Mouse (Mus musculus): ENCODE measurements around the gene Cntn5. TPM values are rescaled to one million over a fixed set of nuclear protein-coding genes. Genes with fewer than 3 reads are reported as not detected.

Gene Cntn5
- polyA plus RNA-seq, 1 experiment from 2014 or later = 8.1 TPM

DNA sequence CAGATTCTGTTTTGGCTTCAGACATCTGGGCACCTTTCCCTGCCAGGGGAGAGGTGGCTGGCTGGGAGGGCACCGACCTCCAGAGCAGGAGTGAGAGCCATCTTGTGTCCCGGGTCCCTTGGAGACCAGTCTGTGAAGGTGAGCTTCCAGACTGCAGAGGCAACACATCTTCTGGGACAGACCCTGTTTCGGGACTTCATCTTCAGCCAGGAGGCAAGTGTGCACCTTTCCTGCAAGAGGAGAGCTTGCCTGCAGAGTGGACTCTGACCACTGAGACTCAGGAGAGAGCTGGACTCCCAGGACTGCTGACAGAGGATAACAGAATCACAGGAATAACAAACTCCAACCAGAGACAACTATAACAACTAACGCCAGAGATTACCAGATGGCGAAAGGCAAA, 1195.9 kb downstream of the Cntn5 start:
- Histone ChIP-seq H3K36me3 (ENCODE audit: poor library complexity, severe bottlenecking) (no peaks in the 10 kb centered on the region), H3K27me3 (no peaks in the 10 kb centered on the region), H3K27ac (no peak overlapping the region), H3K4me1 (0 out of 2 replicates have a peak, but pooled peaks cover 3% of the 10 kb centered on the region), H3K4me3 (no peak overlapping the region), H3K9me3 (replicated peaks) (no peaks in the 10 kb centered on the region), H3K9ac (no peak overlapping the region), H3K4me2 (no peak overlapping the region)
- 88% methylated on average over 5 of the region's 5 CpGs for WGBS
- no peak for ATAC-seq

DNA sequence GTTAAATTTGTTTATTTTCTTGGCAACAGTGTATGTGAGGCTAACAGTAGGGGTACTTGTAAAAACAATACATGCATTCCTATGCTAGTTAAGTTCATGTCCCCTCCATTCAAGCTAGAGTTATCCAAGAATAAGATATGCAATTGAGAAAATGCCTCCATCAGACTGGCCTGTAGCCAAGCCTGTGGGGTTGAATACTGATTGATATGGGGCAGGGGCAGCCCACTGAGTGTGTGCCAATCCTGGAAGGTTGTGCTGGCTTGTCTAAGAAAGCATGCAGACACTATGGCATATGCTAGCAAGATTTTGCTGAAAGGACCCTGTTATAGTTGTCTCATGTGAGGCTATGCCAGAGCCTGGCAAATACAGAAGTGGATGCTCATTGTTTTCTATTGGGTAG, 1196.8 kb downstream of the Cntn5 start:
- Histone ChIP-seq H3K9me3 (replicated peaks) (no peaks in the 10 kb centered on the region), H3K9ac (no peak overlapping the region), H3K4me3 (no peak overlapping the region), H3K36me3 (ENCODE audit: poor library complexity, severe bottlenecking) (no peaks in the 10 kb centered on the region), H3K4me1 (0 out of 2 replicates have a peak, but pooled peaks cover 3% of the 10 kb centered on the region), H3K4me2 (no peak overlapping the region), H3K27ac (no peak overlapping the region), H3K27me3 (no peaks in the 10 kb centered on the region)
- peak; percentile 96 for ATAC-seq

DNA sequence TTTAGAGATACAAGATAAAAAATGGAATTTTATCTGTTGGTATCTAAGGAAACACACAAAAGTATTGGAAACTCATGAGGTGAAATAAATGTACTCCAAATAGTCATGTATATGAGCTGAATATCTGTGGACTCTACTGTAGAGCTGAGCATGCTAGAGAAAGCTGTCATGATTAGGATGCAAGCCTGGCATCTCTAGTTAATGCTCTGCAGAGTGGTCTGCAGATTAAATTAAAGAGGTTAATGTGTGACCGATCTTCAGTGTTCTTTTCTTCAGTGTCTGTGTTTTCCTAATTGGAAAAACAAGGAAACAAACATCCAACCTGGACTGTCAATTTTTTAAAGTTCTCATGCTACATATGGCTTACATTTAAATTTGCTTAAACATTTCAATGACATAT, 1199.4 kb downstream of the Cntn5 start:
- 0 out of 2 replicates have a peak, but pooled peaks cover 3% of the 10 kb centered on the region for H3K4me1 ChIP-seq
- H3K9ac ChIP-seq = no peak overlapping the region
- no peaks in the 10 kb centered on the region for H3K36me3 ChIP-seq (ENCODE audit: poor library complexity, severe bottlenecking)
- H3K27ac ChIP-seq = no peak overlapping the region
- H3K9me3 ChIP-seq (replicated peaks) = no peaks in the 10 kb centered on the region
- no peaks in the 10 kb centered on the region for H3K27me3 ChIP-seq
- H3K4me3 ChIP-seq = no peak overlapping the region
- WGBS = 89% methylated on average over 1 of the region's 1 CpGs
- H3K4me2 ChIP-seq = no peak overlapping the region
- no peak for ATAC-seq

DNA sequence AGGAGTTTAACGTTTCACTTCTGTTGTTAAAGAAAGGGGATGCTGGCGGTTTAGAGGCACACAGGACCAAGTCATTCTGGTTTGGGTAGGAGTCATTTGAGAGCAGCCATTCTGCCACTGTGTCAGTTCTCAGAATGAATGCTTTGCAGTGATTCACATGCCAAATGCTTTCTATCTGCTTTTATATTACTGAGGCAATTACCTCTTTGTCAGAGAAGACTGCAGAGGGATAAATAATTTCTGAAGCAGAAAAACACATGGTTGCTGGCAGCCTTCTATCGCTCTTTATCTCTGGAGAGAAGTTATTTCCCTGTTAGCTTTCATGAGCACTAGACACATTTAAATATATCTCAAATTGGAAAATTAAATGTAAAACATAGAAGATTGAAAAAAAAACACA, 1207.9 kb downstream of the Cntn5 start:
- WGBS = 53% methylated on average over 3 of the region's 3 CpGs
- ATAC-seq = peak; percentile 21; the same call in 1 of the 2 replicates
- no peak overlapping the region for H3K4me2 ChIP-seq

DNA sequence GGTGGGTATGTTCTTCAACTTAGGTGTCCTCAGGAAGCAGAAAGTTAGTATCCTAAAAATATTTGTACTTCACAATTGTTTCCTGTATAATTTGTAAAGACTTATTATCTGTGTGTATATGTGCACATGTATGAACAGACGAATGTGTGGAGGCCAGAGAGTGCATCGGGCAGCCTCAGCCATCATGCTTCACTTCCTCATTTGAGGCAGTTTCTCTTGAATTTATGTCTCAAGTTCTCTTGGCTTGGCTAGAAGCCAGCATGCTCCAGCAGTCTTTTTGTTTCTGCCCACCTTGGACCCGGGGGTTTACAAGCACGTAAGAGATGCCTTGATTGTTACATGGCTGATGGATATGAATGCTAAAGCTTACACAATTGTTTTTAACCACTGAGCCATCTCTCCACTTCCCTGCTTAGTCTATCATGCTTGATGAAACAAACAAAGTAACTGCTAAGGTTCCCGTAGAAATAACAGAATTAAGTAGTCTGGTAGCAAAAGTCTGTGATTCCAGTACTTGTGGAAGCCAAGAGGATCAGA, 1222.2 kb downstream of the Cntn5 start:
- Histone ChIP-seq H3K4me3 (no peak overlapping the region), H3K27me3 (no peaks in the 10 kb centered on the region), H3K27ac (no peak overlapping the region), H3K9ac (no peak overlapping the region), H3K9me3 (replicated peaks) (no peaks in the 10 kb centered on the region), H3K4me1 (peaks cover 16% of the 10 kb centered on the region), H3K4me2 (no peak overlapping the region), H3K36me3 (ENCODE audit: poor library complexity, severe bottlenecking) (no peaks in the 10 kb centered on the region)
- WGBS = 15% methylated on average over 5 of the region's 5 CpGs
- peak; percentile 76 for ATAC-seq

More for the DNA sequence above, 1207.9 kb downstream of the Cntn5 start:
- Histone ChIP-seq H3K36me3 (ENCODE audit: poor library complexity, severe bottlenecking) (no peaks in the 10 kb centered on the region), H3K4me1 (no peaks in the 10 kb centered on the region), H3K9ac (no peak overlapping the region), H3K27ac (no peak overlapping the region), H3K27me3 (no peaks in the 10 kb centered on the region), H3K4me3 (no peak overlapping the region), H3K9me3 (replicated peaks) (no peaks in the 10 kb centered on the region)

DNA sequence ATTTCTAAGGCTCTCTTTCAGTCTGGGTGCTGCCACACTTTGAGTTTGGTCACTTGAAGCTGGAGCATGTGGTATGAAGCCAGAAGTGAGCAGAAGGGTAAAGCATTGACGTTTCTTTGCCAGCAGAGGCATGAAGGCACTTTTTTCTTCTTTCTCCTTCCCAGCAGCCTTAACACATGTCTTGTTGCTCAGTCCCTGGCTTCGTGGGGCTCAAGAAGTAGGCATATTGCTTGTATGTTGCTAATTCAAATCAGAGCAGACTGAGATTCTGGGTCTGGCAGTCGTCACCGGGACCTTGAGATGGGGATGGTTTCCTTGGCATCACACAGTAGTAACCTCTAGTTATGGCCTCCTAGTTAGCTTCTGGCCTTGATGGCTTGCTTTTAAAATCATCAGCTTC, 1228.5 kb downstream of the Cntn5 start:
- Histone ChIP-seq H3K9me3 (replicated peaks) (no peaks in the 10 kb centered on the region), H3K9ac (no peak overlapping the region), H3K4me2 (no peak overlapping the region), H3K4me3 (no peak overlapping the region), H3K27ac (no peak overlapping the region), H3K36me3 (ENCODE audit: poor library complexity, severe bottlenecking) (no peaks in the 10 kb centered on the region), H3K27me3 (no peaks in the 10 kb centered on the region), H3K4me1 (peaks cover 20% of the 10 kb centered on the region)
- 85% methylated on average over 4 of the region's 4 CpGs for WGBS
- no peak for ATAC-seq

DNA sequence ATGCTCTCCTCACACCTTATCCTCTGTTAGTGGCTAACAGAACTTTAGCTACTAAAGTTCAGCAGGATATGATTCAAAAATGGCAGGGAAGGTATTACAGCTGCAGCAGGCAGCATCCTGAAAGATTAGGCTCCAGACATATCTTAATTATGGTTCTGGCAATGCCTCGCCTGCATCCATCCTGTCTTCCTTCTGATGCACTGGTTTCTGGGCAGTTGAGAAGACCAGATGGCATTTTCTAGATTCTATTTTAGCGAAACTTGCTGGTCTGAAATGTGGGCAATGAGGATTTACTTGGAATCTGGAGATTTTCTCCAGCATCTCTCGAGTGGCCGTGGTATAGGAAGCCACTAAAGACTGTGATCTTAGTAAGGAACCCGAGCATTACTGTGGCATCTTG, 1230.0 kb downstream of the Cntn5 start:
- no peak for ATAC-seq
- no peaks in the 10 kb centered on the region for H3K9me3 ChIP-seq (replicated peaks)
- H3K36me3 ChIP-seq (ENCODE audit: poor library complexity, severe bottlenecking) = no peaks in the 10 kb centered on the region
- no peak overlapping the region for H3K4me3 ChIP-seq
- peaks cover 16% of the 10 kb centered on the region for H3K4me1 ChIP-seq
- no peak overlapping the region for H3K27ac ChIP-seq
- H3K27me3 ChIP-seq = no peaks in the 10 kb centered on the region
- 88% methylated on average over 5 of the region's 5 CpGs for WGBS
- H3K9ac ChIP-seq = no peak overlapping the region
- no peak overlapping the region for H3K4me2 ChIP-seq

DNA sequence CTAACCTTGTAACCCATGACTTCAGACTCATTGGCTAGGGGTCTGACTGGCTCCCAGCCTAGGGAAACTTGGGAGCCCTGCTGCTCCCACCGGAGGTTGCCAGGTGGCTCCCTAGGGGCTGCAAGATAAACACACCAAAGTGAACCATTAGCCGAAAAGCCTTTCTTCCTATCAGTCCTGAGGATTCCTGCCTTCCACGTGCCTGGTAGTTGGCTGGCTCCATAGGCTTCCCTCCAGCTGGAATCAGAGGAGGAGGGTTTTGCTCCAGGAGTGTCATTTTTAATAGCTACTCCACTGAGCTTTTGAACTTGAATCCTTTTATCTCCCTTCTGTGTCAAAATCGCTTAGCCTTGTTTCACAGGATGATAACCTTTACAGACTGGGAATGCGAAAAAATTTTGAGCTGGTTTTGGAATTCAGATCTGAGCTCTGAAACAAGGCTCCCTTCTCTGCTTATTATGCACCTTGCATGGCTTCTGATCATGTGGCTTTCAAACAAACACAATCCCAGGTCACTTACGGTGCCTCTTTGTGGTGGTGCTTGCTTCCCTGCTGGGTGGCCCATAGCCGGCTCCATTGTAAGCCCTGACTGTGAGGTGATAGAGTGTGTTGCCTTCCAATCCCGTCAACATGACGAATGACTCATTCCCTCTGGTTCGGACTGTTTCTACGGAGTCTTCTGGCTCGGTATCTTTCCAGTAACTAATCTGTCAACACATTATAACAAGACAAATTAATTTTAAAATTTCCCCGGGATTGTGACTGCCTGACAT, 1231.1 kb downstream of the Cntn5 start:
- H3K27ac ChIP-seq = no peak overlapping the region
- peaks cover 12% of the 10 kb centered on the region for H3K4me1 ChIP-seq
- peak; percentile 76 for ATAC-seq
- no peak overlapping the region for H3K4me2 ChIP-seq
- H3K27me3 ChIP-seq = no peaks in the 10 kb centered on the region
- no peaks in the 10 kb centered on the region for H3K9me3 ChIP-seq (replicated peaks)
- no peak overlapping the region for H3K9ac ChIP-seq
- no peaks in the 10 kb centered on the region for H3K36me3 ChIP-seq (ENCODE audit: poor library complexity, severe bottlenecking)
- 9% methylated on average over 13 of the region's 13 CpGs for WGBS
- H3K4me3 ChIP-seq = no peak overlapping the region

DNA sequence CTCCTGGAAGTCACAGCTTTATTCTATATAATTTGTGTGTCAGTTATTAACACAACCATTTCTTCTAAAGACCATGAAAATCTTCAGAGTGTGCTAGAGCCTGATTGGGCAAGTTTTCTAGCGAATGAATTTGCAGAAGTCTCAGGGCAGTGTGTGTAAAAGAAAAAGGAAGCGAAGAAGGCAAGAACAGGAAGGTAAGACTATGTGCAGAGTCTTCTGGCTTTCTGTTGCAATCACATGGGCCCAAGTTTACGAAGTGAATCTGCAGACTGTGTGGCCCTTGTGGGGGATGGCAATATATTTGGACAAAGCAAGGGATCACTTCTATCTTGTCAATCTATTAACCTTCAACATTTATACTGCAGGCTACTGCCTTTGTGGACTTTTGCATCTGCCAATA, 1251.1 kb downstream of the Cntn5 start:
- WGBS = 91% methylated on average over 3 of the region's 3 CpGs
- no peak overlapping the region for H3K27ac ChIP-seq

DNA sequence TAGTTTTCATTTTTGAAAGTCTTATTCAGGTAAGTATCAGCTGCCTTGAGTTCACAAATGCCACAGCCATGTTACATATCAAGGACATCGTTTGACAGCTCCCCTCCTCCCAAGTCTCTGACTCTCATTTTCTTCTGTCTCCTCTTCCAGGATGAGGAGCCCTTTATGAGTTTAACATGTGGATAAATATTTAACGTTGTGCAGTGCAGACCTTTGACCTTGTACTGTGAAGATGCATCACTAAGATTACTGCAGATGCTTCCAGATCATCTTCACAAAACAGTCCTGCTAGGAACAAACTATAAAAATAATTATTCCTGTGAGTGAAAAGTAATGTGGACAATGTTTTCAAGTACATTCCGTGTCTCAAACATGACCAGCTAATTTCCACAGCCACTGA, 1257.2 kb downstream of the Cntn5 start:
- H3K27me3 ChIP-seq = no peaks in the 10 kb centered on the region
- no peak for ATAC-seq
- no peaks in the 10 kb centered on the region for H3K9me3 ChIP-seq (replicated peaks)
- WGBS = 86% methylated on average over 3 of the region's 3 CpGs
- H3K9ac ChIP-seq = no peak overlapping the region
- H3K4me2 ChIP-seq = no peak overlapping the region
- H3K4me1 ChIP-seq = no peaks in the 10 kb centered on the region
- H3K4me3 ChIP-seq = no peak overlapping the region
- H3K36me3 ChIP-seq (ENCODE audit: poor library complexity, severe bottlenecking) = no peaks in the 10 kb centered on the region
- H3K27ac ChIP-seq = no peak overlapping the region

More for the DNA sequence above, 1251.1 kb downstream of the Cntn5 start:
- no peaks in the 10 kb centered on the region for H3K27me3 ChIP-seq
- no peak overlapping the region for H3K4me2 ChIP-seq
- H3K36me3 ChIP-seq (ENCODE audit: poor library complexity, severe bottlenecking) = no peaks in the 10 kb centered on the region
- no peak for ATAC-seq
- H3K9ac ChIP-seq = no peak overlapping the region
- H3K4me1 ChIP-seq = no peaks in the 10 kb centered on the region
- H3K9me3 ChIP-seq (replicated peaks) = no peaks in the 10 kb centered on the region
- no peak overlapping the region for H3K4me3 ChIP-seq

DNA sequence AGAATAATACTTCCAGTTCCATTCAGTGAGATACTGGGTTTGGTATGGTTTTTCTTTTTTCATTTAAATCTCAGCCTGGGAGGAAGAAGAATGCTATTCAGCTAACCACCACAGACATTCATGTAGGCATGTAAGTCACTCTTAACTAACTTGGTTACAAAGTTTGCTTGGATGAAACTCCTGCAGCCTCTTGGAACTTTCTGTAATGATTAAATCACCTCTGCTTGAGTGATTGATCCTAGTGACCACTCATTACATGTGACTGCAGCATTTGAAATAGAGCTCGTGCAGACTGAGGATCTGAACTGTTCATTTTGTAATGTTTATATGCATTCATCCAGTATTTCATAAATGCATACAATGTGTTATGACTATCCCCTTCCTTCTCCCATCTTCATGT, 1258.3 kb downstream of the Cntn5 start:
- H3K27me3 ChIP-seq = no peaks in the 10 kb centered on the region
- no peak overlapping the region for H3K9ac ChIP-seq
- no peak overlapping the region for H3K4me2 ChIP-seq
- no peak overlapping the region for H3K27ac ChIP-seq
- H3K9me3 ChIP-seq (replicated peaks) = no peaks in the 10 kb centered on the region
- no peaks in the 10 kb centered on the region for H3K4me1 ChIP-seq
- H3K36me3 ChIP-seq (ENCODE audit: poor library complexity, severe bottlenecking) = no peaks in the 10 kb centered on the region
- ATAC-seq = no peak
- H3K4me3 ChIP-seq = no peak overlapping the region
- WGBS = 53% methylated on average over 1 of the region's 1 CpGs

Data from forebrain, embryonic 13.5 days (tissue).